Mouse (Mus musculus) erythroid progenitor cell, adult 5-6 weeks (primary cell): ENCODE measurements around the gene Gm14403. TPM values are rescaled to one million over a fixed set of nuclear protein-coding genes. Genes with fewer than 3 reads are reported as not detected.
"Not testable (repeated sequence)": the region's sequence is repeated elsewhere in the genome, so short reads cannot be mapped to it uniquely, and the experiment has no call there.

Experiments
- ATAC-seq: replicated peaks from 2 replicates; pipeline ENCODE4 v1.8.0; 2016; ENCODE audit warnings: moderate number of reproducible peaks, mild to moderate bottlenecking, moderate TSS enrichment, inconsistent platforms; ENCODE audit not compliant: poor library complexity, low FRiP score, severe bottlenecking
- total RNA-seq, 2 experiments: library from RNA; stranded (forward) in 1 of 2; stranded (reverse) in 1 of 2; fragments of 150-400 nt in 1 of 2; fragments of 186-747, 209-891 nt in 1 of 2; gene quantifications; 2 replicates each; pipeline versions ENCODE4 v1.2.3 to v1.2.4; 2015 to 2017; ENCODE audit warnings: low replicate concordance in 2 of 2

Gm14403 gene
- not detected in 2 replicates for total RNA-seq (2015; ENCODE audit: low replicate concordance)
- total RNA-seq (2017; ENCODE audit: low replicate concordance): not detected in 2 replicates

GRCm38 (mm10) chr2:177498067-177498466, at the start of gene Gm14403:
Gene Gm14403, plus strand, starts transcription at chr2:177498215.
- ATAC-seq: not testable (repeated sequence)

GRCm38 (mm10) chr2:177464676-177465075, 33.3 kb upstream of the Gm14403 start, which contains the start of gene Zfp970:
Gene Zfp970, plus strand, starts transcription at chr2:177464733.
- ATAC-seq: not testable (repeated sequence)

- ATAC-seq: not testable (repeated sequence)
Measured at GRCm38 (mm10) chr2:177468222-177468621, 29.8 kb upstream of the Gm14403 start.

- ATAC-seq: not testable (repeated sequence)
Measured at GRCm38 (mm10) chr2:177472261-177472660, 25.8 kb upstream of the Gm14403 start.

GRCm38 (mm10) chr2:177481971-177482370, 16.0 kb upstream of the Gm14403 start:
- ATAC-seq: not testable (repeated sequence)

DNA sequence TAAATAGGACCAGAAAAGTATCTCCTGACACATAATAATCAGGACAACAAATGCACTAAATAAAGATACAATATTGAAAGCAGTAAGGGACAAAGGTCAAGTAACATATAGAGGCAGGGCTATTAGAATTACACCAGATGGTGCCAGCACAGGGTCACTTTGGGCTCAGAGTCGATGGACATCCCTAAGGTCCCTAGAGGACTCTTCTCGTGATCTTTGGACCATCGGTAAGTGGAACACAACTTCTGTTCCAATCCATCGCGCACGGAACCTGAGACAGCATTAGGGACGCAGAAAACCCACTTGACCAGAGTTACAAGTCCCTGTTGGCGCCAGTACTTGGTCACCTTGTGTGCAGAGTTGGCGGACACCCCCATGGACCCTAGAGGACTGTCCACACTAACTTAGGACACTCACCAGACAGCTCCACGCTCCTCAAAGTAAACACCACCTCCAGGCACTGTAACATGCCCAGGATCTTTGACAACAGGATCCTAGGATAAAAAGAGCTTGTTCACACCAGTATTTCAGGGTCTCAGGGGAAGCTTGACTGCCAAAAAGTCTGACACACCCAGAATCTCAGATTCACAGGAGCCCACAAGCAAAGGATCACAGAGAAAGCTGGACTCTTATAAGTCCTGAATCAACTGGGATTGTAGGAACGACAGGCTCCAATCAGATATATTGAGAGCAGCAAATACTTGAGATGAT, 14.6 kb upstream of the Gm14403 start:
- not testable (repeated sequence) for ATAC-seq

- ATAC-seq: not testable (repeated sequence)
Measured at GRCm38 (mm10) chr2:177499182-177499581, 1.2 kb downstream of the Gm14403 start.

- ATAC-seq: not testable (repeated sequence)
Measured at GRCm38 (mm10) chr2:177505211-177505719, 7.2 kb downstream of the Gm14403 start.

- not testable (repeated sequence) for ATAC-seq
Measured at GRCm38 (mm10) chr2:177511381-177511780, 13.4 kb downstream of the Gm14403 start.

- not testable (repeated sequence) for ATAC-seq
Measured at GRCm38 (mm10) chr2:177511972-177512371, 14.0 kb downstream of the Gm14403 start.

DNA sequence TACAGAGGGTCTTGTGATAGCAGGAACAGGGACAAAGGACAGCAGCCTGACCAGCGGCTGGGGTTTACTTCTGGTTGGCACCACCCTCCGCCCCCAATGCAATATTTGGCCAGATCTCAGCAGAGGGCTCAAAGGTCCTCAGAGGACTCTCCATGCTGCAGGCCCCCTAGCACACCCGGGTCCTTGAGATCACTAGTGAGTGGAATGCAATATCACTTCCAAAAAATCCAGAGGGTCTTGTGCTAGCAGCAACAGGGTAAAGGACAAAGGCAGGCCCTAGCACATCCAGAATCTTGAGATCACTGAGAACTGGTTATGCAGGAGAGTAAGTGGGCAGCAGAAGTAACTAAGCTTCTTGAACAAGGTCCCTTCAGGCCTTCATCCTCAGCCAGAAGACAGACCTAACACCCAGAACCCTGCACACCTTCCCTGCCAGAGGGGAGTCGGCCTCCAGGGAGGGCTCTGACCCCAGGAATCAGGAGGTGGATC, 16.0 kb downstream of the Gm14403 start:
- not testable (repeated sequence) for ATAC-seq

DNA sequence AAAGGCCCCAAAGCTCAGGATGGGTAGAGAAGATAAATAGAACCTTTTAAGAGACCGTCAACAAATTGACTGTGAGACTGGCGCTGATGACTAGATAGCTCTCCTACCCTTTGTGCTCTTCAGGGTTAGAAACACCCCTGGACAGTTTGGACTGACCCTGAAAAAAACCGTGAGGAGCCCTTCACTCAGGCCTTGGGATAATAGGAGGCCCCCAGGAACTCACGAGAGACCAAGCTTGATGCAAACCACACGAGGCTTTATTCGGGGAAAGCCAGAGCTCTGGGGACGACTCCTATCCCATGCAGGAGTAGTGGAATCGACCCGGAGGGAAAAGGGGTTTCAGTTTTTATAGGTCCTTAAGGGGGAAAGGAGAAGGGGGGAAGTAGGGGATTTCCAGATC, 19.7 kb downstream of the Gm14403 start:
- not testable (repeated sequence) for ATAC-seq

GRCm38 (mm10) chr2:177518354-177518753, 20.3 kb downstream of the Gm14403 start:
- ATAC-seq: not testable (repeated sequence)

DNA sequence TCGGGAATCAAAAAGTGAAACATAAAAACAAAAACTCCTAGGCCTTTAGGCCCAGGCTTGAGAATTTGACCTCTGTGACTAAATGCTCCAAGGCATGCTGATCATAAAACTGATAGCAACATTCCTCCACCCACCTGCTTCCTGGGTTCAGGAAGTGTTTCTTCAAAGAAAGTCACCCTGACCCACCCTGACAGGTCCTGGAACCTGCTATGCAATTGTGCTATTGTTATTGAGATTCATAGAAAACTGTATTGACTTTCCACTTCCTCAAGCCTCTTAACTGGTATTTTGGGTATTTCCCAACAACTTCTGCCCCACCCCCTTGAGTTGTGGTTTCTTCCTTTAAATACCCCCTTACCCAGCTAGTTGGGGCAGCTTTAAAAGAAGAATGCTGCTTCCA, 20.9 kb downstream of the Gm14403 start:
- ATAC-seq: not testable (repeated sequence)

- ATAC-seq: no peak
Measured at GRCm38 (mm10) chr2:177520035-177520434, 22.0 kb downstream of the Gm14403 start.

- no peak for ATAC-seq
Measured at GRCm38 (mm10) chr2:177523061-177523460, 25.0 kb downstream of the Gm14403 start.

DNA sequence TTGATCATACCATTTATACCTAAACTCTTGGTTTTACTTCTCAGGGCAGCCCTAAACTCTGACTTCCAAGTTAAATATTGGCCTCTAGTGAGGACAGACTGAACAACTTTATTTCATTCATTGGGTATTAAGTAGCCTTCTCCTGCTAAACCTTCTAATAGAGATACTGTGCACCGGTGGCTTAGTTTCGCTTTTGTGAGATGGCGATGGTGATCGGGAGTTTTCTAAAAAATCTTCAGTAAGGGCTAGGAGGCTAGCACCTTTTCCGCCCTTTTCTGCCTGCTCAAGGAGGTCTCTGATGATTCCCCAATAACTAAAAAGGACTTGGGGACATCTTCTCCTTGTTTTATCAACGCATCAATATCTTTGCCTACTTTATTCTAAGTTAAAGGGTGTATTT, 25.7 kb downstream of the Gm14403 start:
- ATAC-seq: not testable (repeated sequence)

GRCm38 (mm10) chr2:177524171-177524570, 26.2 kb downstream of the Gm14403 start:
- ATAC-seq: not testable (repeated sequence)

DNA sequence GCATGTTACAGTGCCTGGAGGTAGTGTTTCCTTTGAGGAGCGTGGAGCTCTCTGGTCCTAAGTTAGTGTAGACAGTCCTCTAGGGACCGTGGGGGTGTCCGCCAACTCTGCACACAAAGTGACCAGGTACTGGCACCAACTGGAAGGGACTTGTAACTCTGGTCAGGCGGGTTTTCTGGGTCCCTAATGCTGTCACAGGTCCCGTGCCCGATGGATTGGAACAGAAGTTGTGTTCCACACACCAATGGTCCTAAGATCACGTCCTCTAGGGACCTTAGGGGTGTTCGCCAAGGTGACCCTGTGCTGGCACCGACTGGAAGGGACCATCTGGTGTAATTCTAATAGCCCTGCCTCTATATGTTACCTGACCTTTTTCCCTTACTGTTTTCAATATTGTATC, 37.9 kb downstream of the Gm14403 start:
- no peak for ATAC-seq

DNA sequence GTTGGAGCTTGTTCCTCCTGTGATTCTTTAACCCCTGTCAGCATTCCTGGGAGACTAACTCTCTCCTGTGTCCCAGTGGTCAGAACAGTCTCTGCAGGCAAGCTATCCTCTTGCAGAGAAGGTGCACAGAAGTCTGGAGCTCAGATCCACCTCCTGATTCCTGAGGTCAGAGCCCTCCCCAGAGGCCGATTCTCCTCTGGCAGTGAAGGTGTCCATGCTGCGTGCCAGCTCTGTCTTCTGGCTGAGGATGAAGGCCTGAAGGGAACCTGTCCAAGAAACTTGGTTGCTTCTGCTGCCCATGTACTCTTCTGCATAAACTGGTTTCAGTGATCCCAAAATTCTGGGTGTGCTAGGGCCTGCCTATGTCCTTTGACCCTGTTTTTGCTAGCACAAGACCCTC, 39.1 kb downstream of the Gm14403 start:
- not testable (repeated sequence) for ATAC-seq

GRCm38 (mm10) chr2:177537717-177538116, 39.7 kb downstream of the Gm14403 start:
- not testable (repeated sequence) for ATAC-seq
